Mouse (Mus musculus) T-helper 17 cell (primary cell): ENCODE data around the gene Ccdc169.

Source experiments
- in situ Hi-C, 2 experiments: fragments of 300-600 bp; cut with MboI, MseI; formaldehyde crosslinking; loops; 1 replicate in 1 of 2; 2 replicates in 1 of 2; pipeline ENCODE4 v1.15.1; 2025; ENCODE audit warnings: high pct_unique_total_duplicates in 2 of 2

The Ccdc169 gene

GRCm38 (mm10) chr3:55137039-55137438 lies at the start of gene Ccdc169:
Ccdc169 (plus strand) TSS chr3:55137339.
- in situ Hi-C loops: no loop called here

DNA sequence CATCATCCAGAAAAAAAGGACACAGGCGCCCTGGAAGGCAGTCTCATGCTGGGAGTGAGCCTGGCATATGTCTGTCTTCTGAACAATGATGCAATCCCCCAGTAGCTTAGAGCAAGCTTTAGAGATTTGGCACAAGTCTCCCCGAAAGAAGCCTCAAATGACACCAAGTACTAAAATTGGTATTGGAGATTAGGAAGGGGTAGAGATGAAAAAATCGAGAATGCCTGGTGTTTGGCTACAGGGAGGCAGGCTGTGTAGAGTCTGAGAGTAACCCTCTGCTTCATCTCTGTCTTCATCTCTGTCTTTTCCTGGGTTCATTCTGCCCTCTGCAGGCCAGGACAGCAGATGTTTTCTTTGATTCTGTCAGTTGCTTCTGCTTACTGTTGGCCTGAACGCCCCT lies 49.8 kb upstream of the Ccdc169 start:
- in situ Hi-C loops: loop anchor here in 1 of 2 experiments (5.0 kb wide), 1 partner anchor 270 kb away; no protein-coding TSS in a partner anchor

DNA sequence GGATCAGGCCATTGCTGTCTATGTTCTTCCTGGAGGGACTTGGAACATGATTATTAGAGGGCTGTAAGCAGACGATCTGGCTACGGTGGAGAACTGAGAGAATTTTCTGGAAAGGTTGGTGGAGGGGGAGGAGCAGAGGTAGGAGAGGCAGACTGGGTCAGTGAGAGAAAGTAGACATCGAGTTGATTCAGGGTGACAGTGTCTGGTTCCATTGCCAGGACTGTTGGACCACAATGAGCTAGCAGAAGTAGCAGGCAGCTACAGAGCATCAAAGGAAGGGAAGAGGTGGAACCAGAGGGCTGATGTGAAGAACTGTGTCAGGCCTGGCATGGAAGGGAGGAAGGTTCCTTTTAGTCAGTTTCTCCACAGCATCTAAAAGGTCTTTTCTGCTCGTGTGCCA lies 48.8 kb upstream of the Ccdc169 start:
- in situ Hi-C loops: loop anchor here in 1 of 2 experiments (5.0 kb wide), 1 partner anchor 269 kb away; no protein-coding TSS in a partner anchor

GRCm38 (mm10) chr3:55088843-55089242 lies 48.3 kb upstream of the Ccdc169 start:
- in situ Hi-C loops: loop anchor here in 1 of 2 experiments (5.0 kb wide), 1 partner anchor 268 kb away; no protein-coding TSS in a partner anchor

DNA sequence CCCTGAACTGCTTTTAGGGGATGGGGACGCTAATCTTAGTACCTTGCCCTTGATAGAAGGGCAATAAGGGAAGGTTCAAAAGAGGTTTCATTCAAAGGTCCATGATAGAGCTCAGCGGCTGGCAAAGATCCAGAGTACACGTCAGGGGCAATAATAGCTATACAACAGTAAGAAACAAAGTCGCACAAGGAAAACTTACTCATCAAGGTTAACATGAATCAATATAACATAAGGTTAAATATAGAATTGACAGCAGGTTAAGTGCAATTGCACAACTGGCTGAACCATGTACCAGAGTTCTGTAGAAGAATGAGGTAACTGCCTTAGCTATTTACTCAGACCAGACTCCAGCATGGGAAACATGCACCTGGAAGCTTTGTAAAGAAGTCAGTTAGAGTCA lies 47.8 kb upstream of the Ccdc169 start:
- in situ Hi-C loops: loop anchor here in 1 of 2 experiments (5.0 kb wide), 1 partner anchor 268 kb away; no protein-coding TSS in a partner anchor

DNA sequence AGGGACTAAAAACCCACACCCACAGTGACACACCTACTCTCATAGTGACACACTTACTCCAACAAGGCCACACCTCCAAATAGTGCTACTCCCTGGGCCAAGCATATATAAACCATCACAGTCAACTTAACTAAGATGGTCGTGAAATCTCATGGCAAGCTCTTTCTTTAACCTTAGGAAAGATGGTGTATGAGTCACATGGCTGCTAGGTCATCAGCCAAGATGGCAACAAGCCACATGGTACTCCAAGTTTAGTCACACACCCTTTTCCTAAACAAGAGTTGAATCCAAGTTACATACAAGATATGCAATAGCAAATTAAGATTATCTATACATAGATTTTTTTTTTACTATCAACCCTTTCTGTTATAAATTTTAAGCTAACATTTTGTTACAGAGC lies 44.0 kb upstream of the Ccdc169 start:
- in situ Hi-C loops: no loop called here

DNA sequence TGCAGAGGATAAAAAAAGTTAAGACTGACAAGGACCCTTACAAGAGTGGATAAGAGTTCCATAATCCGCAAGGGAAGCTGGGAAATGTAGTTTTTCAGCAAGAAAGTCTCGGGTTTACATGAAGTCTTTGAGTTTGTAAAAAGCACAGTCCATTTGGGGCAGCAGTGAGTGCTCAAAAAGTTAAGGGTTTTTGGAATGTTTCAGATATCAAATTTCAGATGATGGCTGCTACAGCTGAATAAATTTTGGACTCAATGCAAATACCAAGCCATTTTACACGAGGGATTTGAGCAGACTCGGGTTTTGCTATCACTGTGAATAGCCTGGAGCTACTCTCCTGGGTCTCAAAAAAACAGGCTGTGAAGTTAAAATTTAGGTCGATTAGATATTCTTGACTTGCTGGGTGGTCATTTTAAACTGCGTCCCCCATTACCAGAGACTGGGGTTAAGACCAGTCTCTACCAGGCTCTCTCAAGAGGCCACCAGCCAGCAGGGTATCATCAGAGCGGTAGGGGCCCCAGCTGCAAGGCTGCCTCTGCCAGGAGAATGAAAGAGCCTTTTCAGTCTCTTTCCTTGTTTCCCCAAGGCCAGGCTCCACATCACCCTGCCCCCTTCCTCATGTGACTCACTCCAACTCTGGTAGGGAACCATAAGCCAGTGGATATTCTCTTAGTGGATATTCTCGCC lies 41.0 kb upstream of the Ccdc169 start:
- in situ Hi-C loops: no loop called here

DNA sequence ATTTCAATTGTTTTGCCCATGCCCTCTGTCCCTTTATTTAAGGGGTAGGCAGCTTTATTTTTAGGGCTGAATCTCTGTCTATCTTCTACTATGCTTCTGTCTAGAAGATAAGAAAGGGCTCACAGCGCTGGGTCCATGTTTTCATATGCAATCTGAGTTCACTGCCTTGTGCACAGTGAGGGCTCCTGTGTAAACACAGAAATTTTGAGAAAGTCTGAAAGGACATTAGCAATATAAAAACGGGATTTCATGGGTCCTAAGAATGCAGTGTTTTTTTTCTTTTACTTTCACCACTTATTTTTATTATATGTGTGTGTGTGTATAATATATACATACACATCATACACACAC lies 40.5 kb upstream of the Ccdc169 start:
- in situ Hi-C loops: no loop called here

GRCm38 (mm10) chr3:55097186-55097585 lies 40.0 kb upstream of the Ccdc169 start:
- in situ Hi-C loops: no loop called here

DNA sequence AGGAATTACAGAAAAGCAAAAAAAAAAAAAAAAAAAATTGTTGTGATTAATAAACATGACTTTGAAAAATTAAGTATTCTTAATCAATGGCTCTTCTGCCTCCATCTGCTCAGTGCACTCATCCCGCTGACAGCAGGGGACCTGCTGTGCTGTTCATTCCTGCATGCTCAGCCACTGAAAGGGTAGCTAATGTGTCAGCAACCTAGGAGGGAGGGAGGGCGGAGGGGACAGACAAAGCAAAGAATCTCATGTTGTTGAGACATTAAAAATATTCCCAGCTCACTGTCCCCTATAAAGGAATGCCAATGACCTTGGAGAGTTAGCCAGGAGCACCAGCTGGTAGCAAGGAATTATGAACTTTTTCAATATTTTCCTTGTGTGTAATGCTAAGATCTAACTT lies 39.1 kb upstream of the Ccdc169 start:
- in situ Hi-C loops: no loop called here

DNA sequence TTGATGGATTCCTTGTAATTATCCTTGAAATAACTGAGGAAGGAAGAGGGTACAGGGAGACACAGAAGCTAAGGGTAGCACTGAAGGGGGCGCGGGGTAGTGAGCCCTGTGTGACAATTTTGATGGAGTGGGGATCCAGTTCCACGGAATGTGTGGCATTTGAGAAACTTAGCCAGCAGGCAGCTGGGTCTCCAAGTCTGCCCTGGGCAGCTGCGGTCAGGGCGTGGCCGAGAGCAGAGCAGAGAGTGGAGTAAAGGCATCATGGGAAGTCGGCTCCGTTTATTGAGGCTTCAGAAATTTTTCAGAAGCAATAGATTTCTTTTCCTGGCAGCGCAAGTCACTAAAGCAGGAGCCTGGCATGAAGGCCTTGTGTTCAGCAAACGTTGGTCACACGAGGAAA lies 38.1 kb upstream of the Ccdc169 start:
- in situ Hi-C loops: no loop called here

DNA sequence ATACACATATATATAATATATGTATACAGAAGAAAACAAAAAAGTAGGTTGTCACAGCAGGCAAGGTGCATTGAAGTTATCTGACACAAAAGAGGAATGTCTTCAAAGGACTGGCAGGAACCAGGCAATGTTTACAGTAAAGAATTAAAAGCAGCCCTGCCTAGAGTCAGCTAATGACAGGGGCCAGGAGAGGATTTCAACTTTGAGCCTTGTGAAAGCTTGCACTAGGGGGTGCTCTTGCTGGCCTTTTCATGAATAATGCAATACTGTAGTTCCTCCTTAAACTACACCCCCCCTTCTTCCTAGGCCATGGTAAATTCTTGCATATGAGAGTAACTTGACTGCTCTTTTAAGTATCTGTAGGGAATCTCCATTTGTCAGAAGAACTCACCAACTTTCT lies 36.0 kb upstream of the Ccdc169 start:
- in situ Hi-C loops: loop anchor here in 1 of 2 experiments (25.0 kb wide), 1 partner anchor 1639 kb away; the partner anchor contains the start of genes Nhlrc3 and Proser1

DNA sequence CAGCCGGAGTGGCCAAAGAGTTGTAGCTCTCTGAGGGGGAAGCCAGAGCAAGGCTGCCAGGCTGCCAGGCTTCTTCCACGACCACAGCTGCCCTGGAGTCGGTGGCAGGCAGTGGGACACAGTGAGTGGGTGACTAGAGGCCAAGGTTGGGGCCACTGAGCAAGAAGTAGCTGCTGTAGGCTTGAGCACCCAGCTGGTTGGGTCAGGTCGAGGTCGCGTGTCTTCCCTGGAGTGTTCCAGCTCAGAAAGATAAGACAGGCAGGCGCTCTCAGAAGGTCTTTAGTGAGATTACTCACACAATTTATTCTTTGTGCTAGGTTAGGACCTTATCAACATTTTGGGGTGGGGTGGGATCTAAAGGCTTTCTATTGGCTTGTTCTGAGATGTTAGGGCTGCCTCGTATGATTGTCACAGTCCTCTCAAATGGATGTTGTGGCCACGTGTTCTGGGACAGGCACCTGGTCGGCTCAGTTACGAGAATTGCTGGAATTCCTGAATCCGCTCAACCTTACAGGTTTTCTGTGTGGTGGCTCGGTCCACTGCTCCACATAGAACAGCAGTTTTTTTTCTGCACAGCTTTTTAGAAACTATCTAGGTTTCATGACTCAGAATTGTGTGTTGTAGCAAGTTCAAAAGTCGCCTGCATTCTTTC lies 31.6 kb upstream of the Ccdc169 start:
- in situ Hi-C loops: loop anchor here in 1 of 2 experiments (25.0 kb wide), 1 partner anchor 1643 kb away; the partner anchor contains the start of genes Nhlrc3 and Proser1

- in situ Hi-C loops: loop anchor here in 1 of 2 experiments (25.0 kb wide), 1 partner anchor 1644 kb away; the partner anchor contains the start of genes Nhlrc3 and Proser1
Observed at GRCm38 (mm10) chr3:55106051-55106450, 31.1 kb upstream of the Ccdc169 start.

- in situ Hi-C loops: loop anchor here in 1 of 2 experiments (25.0 kb wide), 1 partner anchor 1647 kb away; the partner anchor contains the start of genes Nhlrc3 and Proser1
Observed at GRCm38 (mm10) chr3:55109097-55109496, 28.0 kb upstream of the Ccdc169 start.

DNA sequence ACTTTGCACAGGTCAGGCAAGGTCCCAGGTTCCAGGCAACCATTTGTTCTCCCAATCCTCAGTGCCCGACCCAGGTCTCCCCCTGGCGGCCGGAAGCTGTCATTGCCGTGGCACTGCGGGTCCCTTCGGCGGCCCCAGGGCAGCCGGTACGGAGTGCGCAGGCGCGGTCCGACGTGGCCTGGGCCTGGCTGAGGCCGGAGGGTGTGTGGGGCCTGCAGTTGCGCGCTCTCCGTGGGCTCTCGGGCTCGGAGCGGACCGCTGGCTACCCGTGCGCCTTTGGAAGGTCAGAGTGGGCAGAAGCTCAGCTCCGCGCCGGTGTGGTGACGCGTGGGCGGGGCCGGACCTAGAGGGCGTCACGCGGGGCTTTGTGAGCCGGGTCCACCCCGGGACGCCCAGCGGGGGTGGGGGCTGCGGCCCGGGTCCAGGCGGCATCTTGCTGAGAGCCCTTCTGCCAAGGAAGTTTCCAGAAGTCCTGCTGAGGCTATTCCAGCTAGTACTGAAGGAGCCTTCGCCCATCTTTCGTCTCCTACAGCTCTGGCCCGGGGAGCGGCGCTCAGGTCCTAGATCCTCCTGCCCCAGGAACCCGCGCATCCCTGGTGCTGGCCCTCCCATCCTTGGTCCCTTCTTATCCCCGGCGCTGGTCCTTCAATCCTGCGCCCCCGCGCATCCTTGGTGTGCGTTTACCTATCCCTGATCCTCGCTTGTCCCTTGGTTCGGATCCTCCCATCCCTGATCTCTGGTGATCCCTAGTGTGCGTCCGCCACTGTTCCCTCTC lies 25.0 kb upstream of the Ccdc169 start, which contains the start of gene Spg20:
Spg20 (plus strand) TSS at position 174 of the 775 bp plus-strand sequence.
- in situ Hi-C loops: loop anchor here (10.0 to 25.0 kb wide), 2 partner anchors 297 to 1650 kb away; partner anchors contain the start of genes Nhlrc3 (in 1 of the 2) and Proser1 (in 1 of the 2)

- in situ Hi-C loops: loop anchor here (10.0 to 25.0 kb wide), 2 partner anchors 298 to 1651 kb away; partner anchors contain the start of genes Nhlrc3 (in 1 of the 2) and Proser1 (in 1 of the 2)
Observed at GRCm38 (mm10) chr3:55112710-55113415, 24.3 kb upstream of the Ccdc169 start.

DNA sequence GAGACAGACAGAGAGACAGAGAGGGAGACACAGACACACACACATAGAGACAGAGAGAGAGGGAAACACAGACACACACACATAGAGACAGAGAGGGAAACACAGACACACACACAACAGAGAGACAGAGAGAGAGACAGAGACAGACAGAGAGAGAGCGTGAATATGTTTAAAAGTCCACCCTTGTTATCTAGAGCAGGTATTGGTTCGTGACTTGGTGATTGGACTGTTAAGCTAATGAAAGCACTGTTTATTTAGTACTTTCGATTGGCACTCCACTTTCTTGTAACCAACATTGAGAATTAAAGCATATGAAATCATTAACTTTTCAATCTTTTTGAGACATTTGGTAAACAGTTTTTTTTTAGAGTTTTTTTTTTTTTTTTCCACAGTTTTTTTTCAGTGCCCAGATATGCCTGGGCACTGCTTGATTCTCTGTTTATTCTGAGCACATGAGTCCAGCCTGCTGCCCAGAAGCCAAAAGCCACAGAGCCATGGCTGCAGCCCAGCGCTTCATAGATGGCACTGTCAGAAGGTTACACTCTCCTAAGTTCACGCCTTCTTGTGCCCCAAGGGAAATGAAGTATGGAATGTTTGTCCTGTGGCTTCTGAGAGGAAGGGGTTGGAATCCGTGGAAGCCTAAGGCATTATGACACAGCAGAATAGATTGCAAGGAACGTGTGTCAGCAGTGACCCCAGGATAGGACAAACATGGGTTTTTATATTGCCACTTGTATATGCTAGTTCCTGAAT lies 22.6 kb upstream of the Ccdc169 start:
- in situ Hi-C loops: loop anchor here (10.0 to 25.0 kb wide), 2 partner anchors 300 to 1652 kb away; partner anchors contain the start of genes Nhlrc3 (in 1 of the 2) and Proser1 (in 1 of the 2)

DNA sequence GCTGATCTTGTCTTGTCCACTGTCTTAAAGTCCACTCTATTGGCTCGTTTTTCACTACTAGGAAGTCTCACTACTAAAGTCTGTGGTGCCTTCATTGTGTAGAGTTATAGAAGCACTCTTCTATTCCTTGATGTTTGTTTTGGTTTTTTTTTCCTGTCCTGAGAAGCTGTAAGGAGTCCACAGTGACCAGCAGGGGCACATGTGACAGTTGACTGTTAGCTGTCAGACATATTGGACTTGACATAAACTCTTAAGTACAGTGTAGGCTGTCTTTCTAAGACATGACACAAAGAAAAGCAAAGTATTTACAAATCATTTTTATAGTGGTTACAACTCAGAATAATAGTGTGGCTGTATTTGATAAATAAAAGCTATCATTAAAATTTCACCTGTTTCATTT lies 22.1 kb upstream of the Ccdc169 start:
- in situ Hi-C loops: loop anchor here (10.0 to 25.0 kb wide), 2 partner anchors 300 to 1653 kb away; partner anchors contain the start of genes Nhlrc3 (in 1 of the 2) and Proser1 (in 1 of the 2)

- in situ Hi-C loops: loop anchor here (10.0 to 25.0 kb wide), 2 partner anchors 301 to 1654 kb away; partner anchors contain the start of genes Nhlrc3 (in 1 of the 2) and Proser1 (in 1 of the 2)
Observed at GRCm38 (mm10) chr3:55115989-55116388, 21.1 kb upstream of the Ccdc169 start.
